Mouse (Mus musculus): Measurements from ENCODE around the gene Lrrc46. TPM values are rescaled to one million over a fixed set of nuclear protein-coding genes. Genes with fewer than 3 reads are reported as not detected.

Gene Lrrc46
- polyA plus RNA-seq, 1 experiment = 0.58 TPM

DNA sequence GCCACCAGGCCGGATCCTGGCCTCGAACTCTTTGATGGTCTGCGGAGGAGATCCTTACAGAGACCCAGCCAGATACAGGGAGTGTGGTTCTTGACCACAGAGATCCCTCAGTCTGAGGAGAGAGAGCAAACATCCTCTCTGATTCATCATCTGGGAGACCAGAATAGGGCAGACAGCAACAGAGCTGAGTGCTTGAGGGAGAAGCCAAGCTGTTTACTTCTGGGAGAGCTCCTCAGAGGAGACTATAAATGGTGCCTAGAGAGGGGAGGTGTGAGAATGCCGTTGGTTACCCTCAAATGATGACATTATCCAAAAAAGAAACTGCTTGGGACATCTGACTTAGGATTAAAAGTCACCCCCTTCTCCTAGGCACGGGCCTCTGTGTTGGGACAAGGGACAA, 49.7 kb downstream of the Lrrc46 start:
- Histone ChIP-seq H3K27me3 (ENCODE audit: control insufficient read depth, insufficient read depth, low read length) (no peaks in the 10 kb centered on the region), H3K27ac (ENCODE audit: control insufficient read depth, insufficient read depth, low read length) (no peak overlapping the region), H3K4me1 (replicated peaks; ENCODE audit: control insufficient read depth, insufficient read depth, low read length) (peaks cover 59% of the 10 kb centered on the region), H3K4me3 (ENCODE audit: control insufficient read depth, insufficient read depth, low read length) (no peak overlapping the region), H3K36me3 (ENCODE audit: control insufficient read depth, insufficient read depth, low read length) (no peaks in the 10 kb centered on the region)
- TF ChIP-seq CTCF (IDR thresholded peaks at IDR 0.05; ENCODE audit: borderline replicate concordance, control insufficient read depth, extremely low read depth, insufficient read depth, low read length, poor library complexity) (no peak), POLR2A (IDR thresholded peaks at IDR 0.05; ENCODE audit: control insufficient read depth, extremely low read depth, insufficient read depth, low read length, poor library complexity) (no peak)
- 76% methylated on average over 5 of the region's 5 CpGs for WGBS
- DNase-seq = no peak

DNA sequence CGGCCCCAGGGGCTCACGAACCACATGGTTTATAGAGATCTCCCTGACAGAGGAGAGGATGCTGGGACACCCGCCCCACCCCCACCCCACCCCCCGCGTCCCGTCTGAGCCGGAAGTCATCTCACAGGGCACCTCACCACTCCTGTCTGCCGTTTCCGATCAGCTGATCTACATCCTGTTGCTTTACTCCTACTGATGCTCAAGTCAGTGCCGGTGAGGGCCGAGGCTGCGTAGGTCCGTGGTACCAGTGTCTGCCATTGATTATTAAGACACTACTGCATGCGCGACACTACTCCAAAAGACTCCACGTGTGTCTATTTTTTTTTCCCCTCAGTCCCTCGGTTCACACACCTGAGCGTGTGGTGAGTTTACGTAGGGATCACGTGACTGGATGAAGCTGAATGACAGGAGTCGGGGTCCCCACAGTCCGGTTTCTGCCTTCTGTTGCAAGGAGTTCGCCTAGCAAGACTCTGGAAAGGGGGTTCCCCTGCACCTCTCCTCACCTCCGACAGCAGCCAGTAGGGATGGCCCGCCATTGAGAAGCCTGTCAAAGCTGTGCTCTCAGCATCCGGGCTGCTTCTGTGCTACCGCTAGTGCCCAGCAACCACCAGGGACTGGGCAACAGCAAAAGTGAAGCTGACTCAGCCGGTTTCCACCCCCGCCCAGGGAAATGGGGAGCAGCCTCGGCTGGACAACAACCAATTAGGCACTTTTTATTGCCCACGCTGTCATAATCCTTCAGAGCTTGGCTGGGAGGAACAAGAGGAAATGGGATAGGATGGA, 53.1 kb downstream of the Lrrc46 start:
- no peak for TF ChIP-seq CTCF (IDR thresholded peaks at IDR 0.05; ENCODE audit: borderline replicate concordance, control insufficient read depth, extremely low read depth, insufficient read depth, low read length, poor library complexity)
- peak; percentile 79; the same call in 1 of the 2 replicates for TF ChIP-seq POLR2A (IDR thresholded peaks at IDR 0.05; ENCODE audit: control insufficient read depth, extremely low read depth, insufficient read depth, low read length, poor library complexity)
- 6% methylated on average over 31 of the region's 31 CpGs for WGBS
- peak overlapping the region; percentile 42 for H3K4me3 ChIP-seq (ENCODE audit: control insufficient read depth, insufficient read depth, low read length)
- H3K27ac ChIP-seq (ENCODE audit: control insufficient read depth, insufficient read depth, low read length) = peak overlapping the region; percentile 91
- no peaks in the 10 kb centered on the region for H3K36me3 ChIP-seq (ENCODE audit: control insufficient read depth, insufficient read depth, low read length)
- peaks cover 52% of the 10 kb centered on the region for H3K4me1 ChIP-seq (replicated peaks; ENCODE audit: control insufficient read depth, insufficient read depth, low read length)
- peak; percentile 64 for DNase-seq
- H3K27me3 ChIP-seq (ENCODE audit: control insufficient read depth, insufficient read depth, low read length) = no peaks in the 10 kb centered on the region

DNA sequence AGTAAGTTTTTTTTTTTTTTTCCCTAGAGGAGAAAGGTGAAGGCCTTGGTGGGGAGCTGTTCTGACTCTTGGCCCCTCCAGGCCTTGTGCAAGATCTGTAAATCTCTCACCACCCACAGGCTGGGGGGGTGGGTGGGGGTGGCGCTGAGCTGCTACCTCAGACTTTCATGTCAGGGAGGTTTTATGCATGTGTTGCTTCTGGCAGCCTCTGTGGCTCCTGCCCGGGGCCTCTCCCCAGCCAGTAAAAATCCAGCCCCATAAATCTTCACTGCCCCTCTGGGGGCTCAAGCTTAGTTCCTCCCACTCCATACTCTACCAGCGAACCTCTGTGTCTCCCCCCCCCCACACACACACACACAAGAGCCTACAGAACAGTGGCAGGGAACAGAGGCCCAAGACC, 54.7 kb downstream of the Lrrc46 start:
- Histone ChIP-seq H3K27ac (ENCODE audit: control insufficient read depth, insufficient read depth, low read length) (peak overlapping the region; percentile 71), H3K36me3 (ENCODE audit: control insufficient read depth, insufficient read depth, low read length) (no peaks in the 10 kb centered on the region), H3K27me3 (ENCODE audit: control insufficient read depth, insufficient read depth, low read length) (no peaks in the 10 kb centered on the region), H3K4me3 (ENCODE audit: control insufficient read depth, insufficient read depth, low read length) (no peak overlapping the region), H3K4me1 (replicated peaks; ENCODE audit: control insufficient read depth, insufficient read depth, low read length) (peaks cover 46% of the 10 kb centered on the region)
- DNase-seq = no peak
- 38% methylated on average over 3 of the region's 3 CpGs for WGBS
- TF ChIP-seq CTCF (IDR thresholded peaks at IDR 0.05; ENCODE audit: borderline replicate concordance, control insufficient read depth, extremely low read depth, insufficient read depth, low read length, poor library complexity) (no peak), POLR2A (IDR thresholded peaks at IDR 0.05; ENCODE audit: control insufficient read depth, extremely low read depth, insufficient read depth, low read length, poor library complexity) (no peak)

DNA sequence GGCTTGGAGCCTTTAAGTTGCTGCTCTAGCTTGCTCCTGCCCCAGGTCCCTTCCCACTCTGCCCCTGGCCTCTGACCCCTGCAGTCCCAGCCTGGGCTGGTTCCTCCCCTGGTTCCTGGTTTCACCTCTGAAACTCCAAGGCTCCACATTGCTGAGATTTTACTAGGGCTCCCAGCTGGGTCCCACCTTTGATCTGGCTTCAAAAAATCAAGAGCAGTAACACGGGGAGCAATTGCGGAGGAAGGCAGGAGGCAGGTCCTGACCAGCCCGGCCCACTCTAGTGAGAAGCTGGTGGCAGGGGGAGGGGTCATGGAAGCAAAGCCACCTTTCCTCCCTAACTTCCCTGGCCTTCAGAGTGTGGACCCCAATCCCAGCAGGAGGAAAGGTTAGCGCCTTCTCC, 56.3 kb downstream of the Lrrc46 start:
- Histone ChIP-seq H3K4me3 (ENCODE audit: control insufficient read depth, insufficient read depth, low read length) (no peak overlapping the region), H3K4me1 (replicated peaks; ENCODE audit: control insufficient read depth, insufficient read depth, low read length) (peaks cover 42% of the 10 kb centered on the region), H3K27me3 (ENCODE audit: control insufficient read depth, insufficient read depth, low read length) (no peaks in the 10 kb centered on the region), H3K27ac (ENCODE audit: control insufficient read depth, insufficient read depth, low read length) (no peak overlapping the region), H3K36me3 (ENCODE audit: control insufficient read depth, insufficient read depth, low read length) (no peaks in the 10 kb centered on the region)
- TF ChIP-seq POLR2A (IDR thresholded peaks at IDR 0.05; ENCODE audit: control insufficient read depth, extremely low read depth, insufficient read depth, low read length, poor library complexity) (no peak), CTCF (IDR thresholded peaks at IDR 0.05; ENCODE audit: borderline replicate concordance, control insufficient read depth, extremely low read depth, insufficient read depth, low read length, poor library complexity) (no peak)
- 72% methylated on average over 4 of the region's 4 CpGs for WGBS
- no peak for DNase-seq

Other genes starting within 250 kb of the Lrrc46 start
- 136 and 170 TPM in 2 replicates for gene Nfe2l1, start 211.4 kb downstream of the Lrrc46 start, polyA plus RNA-seq (2012; rRNA removed)
- 24.5 and 25.3 TPM in 2 replicates for gene Copz2, start 191.5 kb downstream of the Lrrc46 start, polyA plus RNA-seq (2012; rRNA removed)
- 94.2 and 95.5 TPM in 2 replicates for gene Cdk5rap3, start 124.9 kb downstream of the Lrrc46 start, polyA plus RNA-seq (2012; rRNA removed)
- 0.98 and 1.3 TPM in 2 replicates for gene Prr15l, start 113.3 kb downstream of the Lrrc46 start, polyA plus RNA-seq (2012; rRNA removed)
- gene Pnpo, start 97.4 kb downstream of the Lrrc46 start, polyA plus RNA-seq (2012; rRNA removed) = 22.5 and 25.7 TPM in 2 replicates
- 46.6 and 63.0 TPM in 2 replicates for gene Sp2, start 58.4 kb downstream of the Lrrc46 start, polyA plus RNA-seq (2012; rRNA removed)
- 5.6 TPM in 2 replicates for gene Sp6, start 28.0 kb downstream of the Lrrc46 start, polyA plus RNA-seq (2012; rRNA removed)
- gene Scrn2, start 11.5 kb downstream of the Lrrc46 start, polyA plus RNA-seq (2012; rRNA removed) = 18.6 and 20.5 TPM in 2 replicates
- 90.1 and 95.4 TPM in 2 replicates for gene Mrpl10, start 153 bp upstream of the Lrrc46 start, polyA plus RNA-seq (2012; rRNA removed)
- gene Osbpl7, start 9.2 kb upstream of the Lrrc46 start, polyA plus RNA-seq (2012; rRNA removed) = 36.7 and 37.7 TPM in 2 replicates
- gene Tbx21, start 73.9 kb upstream of the Lrrc46 start, polyA plus RNA-seq (2012; rRNA removed) = 4.0 TPM in 2 replicates
- 7.3 and 8.8 TPM in 2 replicates for gene Tbkbp1, start 110.1 kb upstream of the Lrrc46 start, polyA plus RNA-seq (2012; rRNA removed)
- gene Kpnb1, start 146.5 kb upstream of the Lrrc46 start, polyA plus RNA-seq (2012; rRNA removed) = 60.8 and 64.1 TPM in 2 replicates
- 36.9 and 42.9 TPM in 2 replicates for gene Npepps, start 239.2 kb upstream of the Lrrc46 start, polyA plus RNA-seq (2012; rRNA removed)

Data from thymus, adult 2 months (tissue).